Mouse (Mus musculus) left cerebral cortex, postnatal 14 days (tissue): ENCODE results near the gene Il22. TPM values are rescaled to one million over a fixed set of nuclear protein-coding genes. Genes with fewer than 3 reads are reported as not detected.
"Not testable (repeated sequence)": the region's sequence is repeated elsewhere in the genome, so short reads cannot be mapped to it uniquely, and the experiment has no call there.

Experiments
- DNase-seq, 2 experiments: peaks; one replicate each; pipeline ENCODE4 v3.0.0; 2021 to 2022; ENCODE audit warnings: low spot score in 2 of 2, mixed read lengths in 1 of 2
- intact Hi-C: fragments of 180-260 bp; cut with DNase I; formaldehyde crosslinking; loops from one replicate; pipeline ENCODE4 v1.15.1; 2025
- long read RNA-seq, 2 experiments: library from polyadenylated mRNA; stranded (forward); transcript quantifications; one replicate each; pipeline ENCODE4 v2.0.0; 2021
- total RNA-seq, 2 experiments: library from RNA; stranded (reverse); gene quantifications; 2 replicates each; pipeline ENCODE4 v1.2.3; 2021

The Il22 gene
- total RNA-seq: not detected
- long read RNA-seq, experiment 1, partial matches to known transcripts: 1 of 1 reads
- long read RNA-seq, experiment 1, other reads (novel, unspliced or antisense): 0 of 1 reads
- long read RNA-seq, experiment 2, partial matches to known transcripts: 1 of 1 reads
- long read RNA-seq, experiment 2, other reads (novel, unspliced or antisense): 0 of 1 reads

- DNase-seq: no peak
- intact Hi-C loops: no loop called here
Measured at GRCm38 (mm10) chr10:118204642-118205041, at the start of gene Il22. TSS of gene Il22 (plus strand) at chr10:118204942.

- intact Hi-C loops: loop anchor here (5.0 to 10.0 kb wide), 3 partner anchors 391 to 1009 kb away; no protein-coding TSS in a partner anchor
Measured at GRCm38 (mm10) chr10:118155932-118156331, 48.8 kb upstream of the Il22 start.

GRCm38 (mm10) chr10:118161131-118161530, 43.6 kb upstream of the Il22 start:
- intact Hi-C loops: no loop called here
- DNase-seq: peak; percentile 71 to 72

More at GRCm38 (mm10) chr10:118155932-118156331, 48.8 kb upstream of the Il22 start:
- DNase-seq: peak; percentile 38 to 49

GRCm38 (mm10) chr10:118169212-118169611, 35.5 kb upstream of the Il22 start:
- intact Hi-C loops: no loop called here

GRCm38 (mm10) chr10:118172416-118172815, 32.3 kb upstream of the Il22 start:
- intact Hi-C loops: no loop called here
- DNase-seq: no peak

More at GRCm38 (mm10) chr10:118169212-118169611, 35.5 kb upstream of the Il22 start:
- DNase-seq: no peak

- intact Hi-C loops: no loop called here
- DNase-seq: no peak
Measured at GRCm38 (mm10) chr10:118172876-118173275, 31.9 kb upstream of the Il22 start.

GRCm38 (mm10) chr10:118175542-118175941, 29.2 kb upstream of the Il22 start:
- DNase-seq, intact Hi-C loops: not testable (repeated sequence)

- intact Hi-C loops: no loop called here
- no peak for DNase-seq
Measured at GRCm38 (mm10) chr10:118178735-118179151, 26.0 kb upstream of the Il22 start.

- intact Hi-C loops: no loop called here
- no peak for DNase-seq
Measured at GRCm38 (mm10) chr10:118179265-118179664, 25.5 kb upstream of the Il22 start.

- DNase-seq, intact Hi-C loops: not testable (repeated sequence)
Measured at GRCm38 (mm10) chr10:118195150-118195549, 9.6 kb upstream of the Il22 start.

- intact Hi-C loops: not testable (repeated sequence)
Measured at GRCm38 (mm10) chr10:118215719-118216393, 11.1 kb downstream of the Il22 start.

GRCm38 (mm10) chr10:118227629-118228028, 22.9 kb downstream of the Il22 start:
- intact Hi-C loops, DNase-seq: not testable (repeated sequence)

More at GRCm38 (mm10) chr10:118215719-118216393, 11.1 kb downstream of the Il22 start:
- DNase-seq: not testable (repeated sequence)

GRCm38 (mm10) chr10:118232607-118233006, 27.9 kb downstream of the Il22 start:
- intact Hi-C loops: not testable (repeated sequence)

GRCm38 (mm10) chr10:118240680-118241079, 35.9 kb downstream of the Il22 start, which contains the start of gene Gm32717:
TSS of gene Gm32717 (minus strand) at chr10:118240780.
- intact Hi-C loops, DNase-seq: not testable (repeated sequence)

More at GRCm38 (mm10) chr10:118232607-118233006, 27.9 kb downstream of the Il22 start:
- not testable (repeated sequence) for DNase-seq

GRCm38 (mm10) chr10:118249006-118249595, 44.4 kb downstream of the Il22 start:
- peak; percentile 5 to 16 for DNase-seq
- intact Hi-C loops: not testable (repeated sequence)

GRCm38 (mm10) chr10:118250852-118251295, 46.1 kb downstream of the Il22 start:
- DNase-seq: peak; percentile 26 to 32
- intact Hi-C loops: no loop called here

GRCm38 (mm10) chr10:118258388-118258787, 53.6 kb downstream of the Il22 start, which contains the start of gene Gm32802:
TSS of gene Gm32802 (plus strand) at chr10:118258688.
- intact Hi-C loops, DNase-seq: not testable (repeated sequence)
